In the genomic region with DNA sequence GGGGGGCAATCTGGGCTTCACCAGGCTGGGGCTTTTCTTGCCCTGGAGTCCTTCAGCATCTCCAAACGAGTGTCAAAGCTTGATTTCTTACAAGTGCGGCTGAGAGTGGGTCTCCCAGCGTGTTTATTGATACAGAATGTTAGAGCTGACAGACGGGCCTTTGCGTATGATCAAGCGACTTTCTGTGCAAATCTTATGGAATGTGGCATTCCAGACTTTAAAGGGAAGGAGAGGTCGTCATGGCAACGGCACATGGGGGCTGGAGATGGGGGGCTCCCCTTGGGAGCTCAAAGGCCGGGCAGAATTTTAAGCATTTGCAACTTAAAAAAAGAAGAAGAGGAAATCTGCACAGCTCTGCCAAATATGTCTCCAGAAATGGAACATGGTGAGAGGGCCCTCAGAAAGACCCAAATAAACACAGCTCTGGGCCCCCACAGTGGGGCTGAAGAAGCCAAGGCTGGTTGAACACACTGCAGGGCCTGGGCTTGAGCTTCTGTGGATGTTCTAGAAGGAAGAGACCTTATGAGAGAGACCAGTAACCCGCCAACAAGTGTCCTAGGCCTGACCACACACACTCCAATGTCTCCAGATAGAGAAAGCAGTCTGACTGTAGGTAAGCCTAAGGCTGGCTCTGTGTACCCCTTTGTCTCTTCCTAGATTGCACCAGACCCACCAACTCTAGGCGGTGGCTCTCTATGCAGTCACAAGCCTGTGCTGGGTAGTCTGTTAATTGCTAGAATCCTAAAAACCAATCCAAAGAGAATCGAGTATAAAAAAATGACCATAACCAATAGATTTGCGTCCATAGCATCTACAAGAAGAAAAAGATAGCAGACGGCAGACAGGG, we compare ENCODE assay signal across 11 mouse cellular contexts. TPM values are rescaled to one million over a fixed set of nuclear protein-coding genes. Genes with fewer than 3 reads are reported as not detected.
A peak's percentile ranks its signal among the peaks of the same experiment; 100 is the strongest.
DNase-seq lines count a peak whose midpoint lies in the region; ATAC-seq lines count a peak whose summit lies in the region.
"Had no signal": no experiment of that assay in that cellular context is flagged by ENCODE, and none has a peak within 500 bp of the region (broad histone marks: within the 10 kb centered on the region; RNA-seq: fewer than 3 reads in every experiment).

No protein-coding gene starts in this region.

- H3K9ac ChIP-seq in midbrain, embryonic 14.5 days (replicated peaks; ENCODE audit: low read length) = no peak overlapping the region
- H3K9ac ChIP-seq: liver, embryonic 15.5 days had no signal

- no peaks in the 10 kb centered on the region for H3K36me3 ChIP-seq in hindbrain, embryonic 10.5 days
- no peaks in the 10 kb centered on the region for H3K36me3 ChIP-seq in midbrain, embryonic 14.5 days (ENCODE audit: control insufficient read depth, insufficient read depth, low read length)
- H3K36me3 ChIP-seq: liver, embryonic 15.5 days had no signal

- intact Hi-C loops in heart, postnatal 10 days (cut with DNase I) = no loop called here

- no peak overlapping the region for H3K4me2 ChIP-seq in midbrain, embryonic 14.5 days (ENCODE audit: low read length)
- H3K4me2 ChIP-seq: liver, embryonic 15.5 days had no signal

- peak overlapping the region; percentile 77 for H3K27ac ChIP-seq in hindbrain, embryonic 10.5 days
- H3K27ac ChIP-seq in midbrain, embryonic 14.5 days (replicated peaks; ENCODE audit: low read depth, low read length) = peak overlapping the region; percentile 71
- H3K27ac ChIP-seq: liver, embryonic 15.5 days had no signal

- H3K4me3 ChIP-seq in hindbrain, embryonic 10.5 days = no peak overlapping the region
- no peak overlapping the region for H3K4me3 ChIP-seq in midbrain, embryonic 14.5 days (replicated peaks; ENCODE audit: low read depth, low read length)
- H3K4me3 ChIP-seq: erythroblast, embryonic 14.5 days; liver, embryonic 15.5 days had no signal

- WGBS in hindbrain, embryonic 10.5 days = 46% methylated on average over 14 of the region's 14 CpGs
- 34% methylated on average over 14 of the region's 14 CpGs for whole genome bisulfite sequencing in midbrain, embryonic 14.5 days

- H3K27me3 ChIP-seq in hindbrain, embryonic 10.5 days (ENCODE audit: insufficient read depth, poor library complexity, severe bottlenecking) = 0 out of 2 replicates have a peak, but pooled peaks cover 5% of the 10 kb centered on the region
- H3K27me3 ChIP-seq in midbrain, embryonic 14.5 days (ENCODE audit: control insufficient read depth, insufficient read depth, low read length) = peaks cover 7% of the 10 kb centered on the region; the same call in 1 of the 2 replicates
- H3K27me3 ChIP-seq: liver, embryonic 15.5 days had no signal

- DNase-seq in kidney, postnatal 4 days = peak; percentile 23 to 26
- DNase-seq in kidney, adult 9 months = no peak
- DNase-seq in embryo, embryonic 11.5 days (ENCODE audit: low read depth, low spot score) = peak; percentile 62
- DNase-seq in hindbrain, embryonic 10.5 days (ENCODE audit: low spot score) = peak; percentile 63
- DNase-seq in midbrain, embryonic 14.5 days = peak; percentile 83
- DNase-seq in urinary bladder, postnatal 14 days (ENCODE audit: low spot score) = no peak
- DNase-seq in cerebellum, adult 11-12 months = no peak
- DNase-seq in heart, postnatal 10 days = no peak
- DNase-seq: thymus, postnatal 4 days had no signal

- ATAC-seq in midbrain, embryonic 14.5 days (ENCODE audit: low FRiP score, low TSS enrichment) = peak; percentile 67; the same call in 1 of the 2 replicates

- H3K4me1 ChIP-seq in hindbrain, embryonic 10.5 days (replicated peaks) = peaks cover 63% of the 10 kb centered on the region
- H3K4me1 ChIP-seq in midbrain, embryonic 14.5 days (ENCODE audit: control insufficient read depth, insufficient read depth, low read length) = peaks cover 29% of the 10 kb centered on the region
- H3K4me1 ChIP-seq: liver, embryonic 15.5 days had no signal

- H3K9me3 ChIP-seq in hindbrain, embryonic 10.5 days = no peaks in the 10 kb centered on the region
- H3K9me3 ChIP-seq in midbrain, embryonic 14.5 days (ENCODE audit: control insufficient read depth, low read length) = no peaks in the 10 kb centered on the region
- H3K9me3 ChIP-seq: liver, embryonic 15.5 days had no signal

RNA-seq across cellular contexts. Expression of a gene that starts 40.9 kb away (rescaled TPM):
- polyA plus RNA-seq in hindbrain, embryonic 10.5 days (2016; fragmentation: Nextera tagmentation; extraction: Ambion mirVana) = 19.7 and 19.8 TPM in 2 replicates
- 1.4 and 1.6 TPM in 2 replicates for polyA plus RNA-seq in midbrain, embryonic 14.5 days (2014; fragmentation: Nextera tagmentation; extraction: Ambion mirVana)
- 1 to 10 TPM; 3.7 to 5.5 TPM for total RNA-seq in heart, postnatal 10 days (2021)
- polyA plus RNA-seq: erythroblast, embryonic 14.5 days had no signal

Comparison
In these comparisons a context has a peak if more than half of its experiments do, and no peak if none do; other contexts are left out.
1. DNase-seq: peak in kidney, postnatal 4 days (2 of 2), embryo, embryonic 11.5 days (single experiment), hindbrain, embryonic 10.5 days (single experiment) and midbrain, embryonic 14.5 days (single experiment); none in kidney, adult 9 months (single experiment), urinary bladder, postnatal 14 days (single experiment), cerebellum, adult 11-12 months (single experiment) and heart, postnatal 10 days (0 of 2).